Mouse (Mus musculus): ENCODE data around the gene Ttc41. TPM values are rescaled to one million over a fixed set of nuclear protein-coding genes. Genes with fewer than 3 reads are reported as not detected.

Gene Ttc41
- total and polyA plus RNA-seq, 3 experiments = 0.10 to 6.5 (median 1.9) TPM

DNA sequence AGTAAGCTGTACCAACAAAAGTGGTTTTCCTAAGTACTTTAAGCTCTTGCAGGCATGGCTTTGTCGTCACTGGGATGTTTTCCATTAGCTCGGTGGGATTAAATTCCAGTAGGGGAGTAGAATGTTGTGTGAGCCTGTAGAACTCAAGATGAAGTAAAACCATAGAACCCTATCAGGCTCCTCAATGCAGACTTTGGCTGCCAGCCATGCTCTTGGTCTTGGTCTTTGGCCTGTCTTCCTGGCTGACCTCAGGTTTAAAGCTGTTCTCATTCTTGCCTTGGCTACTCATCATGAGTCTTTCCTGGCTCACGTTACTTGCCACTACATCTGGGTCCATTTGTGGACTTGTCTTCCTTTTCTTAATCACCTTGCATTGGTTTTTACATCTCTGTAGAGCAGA, 6.5 kb downstream of the Ttc41 start:
- H3K27me3 ChIP-seq (ENCODE audit: insufficient read depth, low read length) = no peaks in the 10 kb centered on the region
- peaks cover 2% of the 10 kb centered on the region for H3K36me3 ChIP-seq (replicated peaks)
- TF ChIP-seq POLR2AphosphoS5 (IDR thresholded peaks at IDR 0.05; ENCODE audit: insufficient replicate concordance, low read depth, low read length) = no peak
- no peak for TF ChIP-seq GATA2 (IDR thresholded peaks at IDR 0.05; ENCODE audit: borderline replicate concordance, low read depth, low read length)
- TF ChIP-seq GATA1 (IDR thresholded peaks at IDR 0.05; ENCODE audit: borderline replicate concordance, low read length) = no peak
- no peak for TF ChIP-seq TAL1 (conservative IDR thresholded peaks at IDR 0.05; ENCODE audit: low read depth, low read length)
- TF ChIP-seq CTCF (IDR thresholded peaks at IDR 0.05; ENCODE audit: low read depth, low read length) = no peak
- no peak for DNase-seq (ENCODE audit: low spot score)
- H3K4me1 ChIP-seq (ENCODE audit: insufficient read depth, low read depth, low read length) = peaks cover 6% of the 10 kb centered on the region
- no peak for ATAC-seq (ENCODE audit: extremely low read depth, insufficient number of reproducible peaks, low FRiP score, poor library complexity, severe bottlenecking)
- H3K4me3 ChIP-seq (ENCODE audit: low read depth, low read length) = no peak overlapping the region
- no peaks in the 10 kb centered on the region for H3K9me3 ChIP-seq (replicated peaks)

DNA sequence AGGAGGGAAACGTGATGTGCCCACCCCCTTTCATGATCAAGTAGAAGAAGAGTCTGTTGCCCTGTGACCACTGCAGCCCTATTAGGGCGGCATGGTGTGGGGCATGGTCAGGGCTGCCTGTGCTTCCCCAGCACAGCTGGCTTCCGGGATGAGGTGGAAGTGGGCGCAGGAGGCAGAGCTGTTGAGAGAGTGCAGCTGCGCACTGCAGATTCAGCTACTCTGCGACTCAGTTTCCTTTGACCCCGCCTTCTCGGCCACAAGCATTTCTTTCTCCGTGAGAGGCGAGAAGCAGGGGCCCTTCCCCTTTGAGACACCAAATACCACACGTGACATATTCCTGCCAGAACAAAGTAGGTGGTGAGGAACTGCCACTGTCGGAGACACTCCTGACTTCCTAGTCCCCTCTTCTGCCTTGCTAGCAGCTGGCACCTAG, 22.0 kb downstream of the Ttc41 start:
- ATAC-seq (ENCODE audit: extremely low read depth, insufficient number of reproducible peaks, low FRiP score, poor library complexity, severe bottlenecking) (0 out of 2 replicates have a peak, but pooled peaks have one; percentile 11), DNase-seq (ENCODE audit: low spot score) (no peak)
- no peaks in the 10 kb centered on the region for H3K4me1 ChIP-seq (ENCODE audit: insufficient read depth, low read depth, low read length)
- no peaks in the 10 kb centered on the region; the same call in 1 of the 2 replicates for H3K27me3 ChIP-seq (ENCODE audit: insufficient read depth, low read length)
- H3K4me3 ChIP-seq (ENCODE audit: low read depth, low read length) = no peak overlapping the region
- no peaks in the 10 kb centered on the region for H3K9me3 ChIP-seq (replicated peaks)
- no peaks in the 10 kb centered on the region for H3K36me3 ChIP-seq (replicated peaks)
- TF ChIP-seq TAL1 (conservative IDR thresholded peaks at IDR 0.05; ENCODE audit: low read depth, low read length) (no peak), POLR2AphosphoS5 (IDR thresholded peaks at IDR 0.05; ENCODE audit: insufficient replicate concordance, low read depth, low read length) (no peak), GATA1 (IDR thresholded peaks at IDR 0.05; ENCODE audit: borderline replicate concordance, low read length) (no peak), GATA2 (IDR thresholded peaks at IDR 0.05; ENCODE audit: borderline replicate concordance, low read depth, low read length) (no peak)

DNA sequence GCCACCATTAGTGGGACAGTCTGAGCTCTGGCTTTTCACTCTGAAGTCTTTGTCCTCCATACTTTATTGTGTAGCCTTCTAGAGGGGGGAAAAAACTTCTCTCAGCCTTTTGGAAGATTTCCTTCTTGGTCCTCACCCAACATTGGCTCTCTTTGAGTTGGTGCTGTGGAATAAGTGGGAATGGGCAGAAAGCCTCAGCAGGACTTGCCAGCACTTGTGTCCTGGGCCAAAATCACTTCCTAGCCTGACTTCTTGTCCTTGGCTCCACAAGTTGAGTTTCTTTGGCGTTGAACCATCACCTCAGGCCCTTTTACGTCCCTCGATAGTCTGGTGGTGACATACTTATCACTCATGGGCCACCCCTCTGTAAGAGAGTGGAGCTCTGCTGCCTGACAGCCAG, 22.6 kb downstream of the Ttc41 start:
- Histone ChIP-seq H3K27me3 (ENCODE audit: insufficient read depth, low read length) (no peaks in the 10 kb centered on the region; the same call in 1 of the 2 replicates), H3K4me1 (ENCODE audit: insufficient read depth, low read depth, low read length) (no peaks in the 10 kb centered on the region), H3K4me3 (ENCODE audit: low read depth, low read length) (no peak overlapping the region), H3K9me3 (replicated peaks) (no peaks in the 10 kb centered on the region), H3K36me3 (replicated peaks) (no peaks in the 10 kb centered on the region)
- ATAC-seq (ENCODE audit: extremely low read depth, insufficient number of reproducible peaks, low FRiP score, poor library complexity, severe bottlenecking) = no peak
- no peak for TF ChIP-seq CTCF (IDR thresholded peaks at IDR 0.05; ENCODE audit: low read depth, low read length)
- TF ChIP-seq POLR2AphosphoS5 (IDR thresholded peaks at IDR 0.05; ENCODE audit: insufficient replicate concordance, low read depth, low read length) = no peak
- no peak for TF ChIP-seq GATA1 (IDR thresholded peaks at IDR 0.05; ENCODE audit: borderline replicate concordance, low read length)
- TF ChIP-seq TAL1 (conservative IDR thresholded peaks at IDR 0.05; ENCODE audit: low read depth, low read length) = no peak
- no peak for TF ChIP-seq GATA2 (IDR thresholded peaks at IDR 0.05; ENCODE audit: borderline replicate concordance, low read depth, low read length)
- no peak for DNase-seq (ENCODE audit: low spot score)

DNA sequence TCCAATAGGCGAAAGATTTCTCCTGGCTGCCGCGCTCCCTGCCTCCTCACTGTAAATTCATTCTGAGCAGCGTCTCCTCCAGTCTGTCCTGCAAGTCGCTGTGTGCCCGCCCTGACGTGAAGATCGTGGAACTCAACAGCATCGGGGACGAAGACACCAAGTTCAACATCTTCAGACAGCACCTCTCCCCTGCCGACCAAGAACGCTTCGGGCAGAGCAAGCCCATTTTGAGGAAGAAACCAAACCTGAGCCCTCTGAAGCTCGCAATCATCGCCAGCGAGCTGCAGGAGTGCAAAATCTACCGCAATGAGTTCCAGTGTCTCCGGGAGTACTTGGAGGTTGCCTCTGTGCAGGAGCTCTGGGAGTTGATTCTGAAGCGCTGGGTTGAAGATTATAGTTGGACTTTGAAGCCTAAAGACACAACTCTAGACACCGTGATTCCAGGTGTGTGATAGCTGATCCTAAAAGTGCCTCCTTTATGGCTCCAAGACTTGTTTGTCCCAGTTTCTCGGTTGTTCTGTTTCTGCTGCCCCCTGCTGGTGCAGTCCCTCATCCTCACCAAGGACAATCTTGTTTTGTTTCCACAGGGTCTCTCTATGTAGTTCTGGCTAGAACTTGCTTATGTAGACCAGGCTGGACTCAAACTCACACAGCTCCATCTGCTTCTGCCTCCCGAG, 25.4 kb downstream of the Ttc41 start:
- Histone ChIP-seq H3K9me3 (replicated peaks) (no peaks in the 10 kb centered on the region), H3K27me3 (ENCODE audit: insufficient read depth, low read length) (no peaks in the 10 kb centered on the region; the same call in 1 of the 2 replicates)

DNA sequence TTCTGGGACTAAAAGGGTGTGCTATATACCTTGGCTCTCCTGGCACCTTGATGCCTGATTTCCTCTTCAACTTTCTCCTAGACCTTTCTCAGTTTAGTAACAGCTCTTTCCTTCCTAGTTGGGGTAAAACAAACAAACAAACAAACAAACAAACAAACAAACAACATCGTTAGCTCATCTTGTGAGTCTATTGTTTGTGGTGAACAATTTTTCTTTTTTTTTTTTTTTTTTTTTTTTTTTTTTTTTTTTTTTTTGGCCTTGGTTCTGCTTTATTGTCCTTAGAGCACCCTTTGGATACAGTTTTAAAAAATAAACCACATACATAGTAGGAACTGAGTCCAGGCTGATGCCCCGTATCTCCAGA, 25.9 kb downstream of the Ttc41 start:
- TF ChIP-seq CTCF (IDR thresholded peaks at IDR 0.05; ENCODE audit: low read depth, low read length) = no peak
- no peak for TF ChIP-seq GATA1 (IDR thresholded peaks at IDR 0.05; ENCODE audit: borderline replicate concordance, low read length)
- TF ChIP-seq POLR2AphosphoS5 (IDR thresholded peaks at IDR 0.05; ENCODE audit: insufficient replicate concordance, low read depth, low read length) = no peak
- no peak for TF ChIP-seq GATA2 (IDR thresholded peaks at IDR 0.05; ENCODE audit: borderline replicate concordance, low read depth, low read length)
- no peak for TF ChIP-seq TAL1 (conservative IDR thresholded peaks at IDR 0.05; ENCODE audit: low read depth, low read length)
- no peak for DNase-seq (ENCODE audit: low spot score)
- H3K9me3 ChIP-seq (replicated peaks) = no peaks in the 10 kb centered on the region
- no peaks in the 10 kb centered on the region for H3K4me1 ChIP-seq (ENCODE audit: insufficient read depth, low read depth, low read length)
- ATAC-seq (ENCODE audit: extremely low read depth, insufficient number of reproducible peaks, low FRiP score, poor library complexity, severe bottlenecking) = no peak
- H3K4me3 ChIP-seq (ENCODE audit: low read depth, low read length) = no peak overlapping the region
- no peaks in the 10 kb centered on the region; the same call in 1 of the 2 replicates for H3K27me3 ChIP-seq (ENCODE audit: insufficient read depth, low read length)
- H3K36me3 ChIP-seq (replicated peaks) = no peaks in the 10 kb centered on the region

More for the DNA sequence above, 25.4 kb downstream of the Ttc41 start:
- ATAC-seq (ENCODE audit: extremely low read depth, insufficient number of reproducible peaks, low FRiP score, poor library complexity, severe bottlenecking) (0 out of 2 replicates have a peak, but pooled peaks have one; percentile 22), DNase-seq (ENCODE audit: low spot score) (peak; percentile 32)
- Histone ChIP-seq H3K4me1 (ENCODE audit: insufficient read depth, low read depth, low read length) (no peaks in the 10 kb centered on the region), H3K4me3 (ENCODE audit: low read depth, low read length) (no peak overlapping the region), H3K36me3 (replicated peaks) (no peaks in the 10 kb centered on the region)
- TF ChIP-seq GATA1 (IDR thresholded peaks at IDR 0.05; ENCODE audit: borderline replicate concordance, low read length) (no peak), POLR2AphosphoS5 (IDR thresholded peaks at IDR 0.05; ENCODE audit: insufficient replicate concordance, low read depth, low read length) (no peak), CTCF (IDR thresholded peaks at IDR 0.05; ENCODE audit: low read depth, low read length) (peak; percentile 27; the same call in 1 of the 2 replicates), TAL1 (conservative IDR thresholded peaks at IDR 0.05; ENCODE audit: low read depth, low read length) (no peak), GATA2 (IDR thresholded peaks at IDR 0.05; ENCODE audit: borderline replicate concordance, low read depth, low read length) (no peak)

DNA sequence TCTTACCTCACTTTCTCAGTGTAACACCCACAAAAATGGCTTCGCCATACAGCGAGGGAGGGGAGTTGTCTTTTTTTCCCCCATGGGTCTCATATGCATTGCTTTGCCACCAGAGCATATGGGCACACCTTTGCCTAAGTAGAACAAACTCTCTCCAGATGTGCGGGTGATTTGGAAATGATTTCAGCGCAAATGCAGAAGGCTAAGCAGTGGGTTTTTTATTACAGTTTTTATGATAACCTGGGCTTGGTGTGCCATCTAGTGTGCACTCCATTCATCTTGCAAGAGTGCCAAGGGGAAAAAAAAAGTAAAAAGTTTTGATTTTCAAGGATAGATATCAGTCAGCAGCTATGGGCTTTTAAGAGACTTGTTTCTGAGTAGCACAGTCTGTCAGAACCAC, 29.4 kb downstream of the Ttc41 start:
- Histone ChIP-seq H3K36me3 (replicated peaks) (no peaks in the 10 kb centered on the region), H3K27me3 (ENCODE audit: insufficient read depth, low read length) (no peaks in the 10 kb centered on the region; the same call in 1 of the 2 replicates), H3K4me3 (ENCODE audit: low read depth, low read length) (no peak overlapping the region), H3K9me3 (replicated peaks) (no peaks in the 10 kb centered on the region), H3K4me1 (ENCODE audit: insufficient read depth, low read depth, low read length) (no peaks in the 10 kb centered on the region)
- TF ChIP-seq TAL1 (conservative IDR thresholded peaks at IDR 0.05; ENCODE audit: low read depth, low read length) (no peak), CTCF (IDR thresholded peaks at IDR 0.05; ENCODE audit: low read depth, low read length) (no peak), GATA1 (IDR thresholded peaks at IDR 0.05; ENCODE audit: borderline replicate concordance, low read length) (no peak), GATA2 (IDR thresholded peaks at IDR 0.05; ENCODE audit: borderline replicate concordance, low read depth, low read length) (no peak), POLR2AphosphoS5 (IDR thresholded peaks at IDR 0.05; ENCODE audit: insufficient replicate concordance, low read depth, low read length) (no peak)
- DNase-seq (ENCODE audit: low spot score) = no peak
- no peak for ATAC-seq (ENCODE audit: extremely low read depth, insufficient number of reproducible peaks, low FRiP score, poor library complexity, severe bottlenecking)
